Mouse (Mus musculus) forebrain, embryonic 11.5 days (tissue): ENCODE data around the gene Ppp2r5e. TPM values are rescaled to one million over a fixed set of nuclear protein-coding genes. Genes with fewer than 3 reads are reported as not detected.

ENCODE experiments used
- ATAC-seq: fragments of 200-750 bp; cut with Nextera tagmentation; replicated peaks from 2 replicates; pipeline ENCODE4 v1.8.0; 2017; ENCODE audit warnings: moderate TSS enrichment; ENCODE audit not compliant: low FRiP score
- DNase-seq: peaks from one replicate; pipeline ENCODE4 v3.0.0-alpha.2; 2017; ENCODE audit warnings: low spot score
- H3K27ac ChIP-seq: fragments of 300-500 bp; sonication (generic); 2 replicates; pipeline ENCODE4 v1.5.1; 2014; ENCODE audit warnings: low read depth, low read length
- H3K27me3 ChIP-seq: fragments of 300-500 bp; sonication (generic); 2 replicates; pipeline ENCODE4 v1.6.1; 2014; ENCODE audit warnings: mild to moderate bottlenecking, low read length, mixed read lengths; ENCODE audit not compliant: control insufficient read depth, insufficient read depth
- H3K36me3 ChIP-seq: fragments of 300-500 bp; sonication (generic); 2 replicates; pipeline ENCODE4 v1.6.1; 2014; ENCODE audit warnings: mild to moderate bottlenecking, low read length, moderate library complexity, mixed read lengths; ENCODE audit not compliant: control insufficient read depth, insufficient read depth
- H3K4me1 ChIP-seq: fragments of 300-500 bp; sonication (generic); replicated peaks from 2 replicates; pipeline ENCODE4 v1.6.1; 2014; ENCODE audit warnings: low read length, mixed read lengths; ENCODE audit not compliant: control insufficient read depth, insufficient read depth
- H3K4me2 ChIP-seq: fragments of 300-500 bp; sonication (generic); 2 replicates; pipeline ENCODE4 v1.6.1; 2014; ENCODE audit warnings: low read depth, mild to moderate bottlenecking, low read length, moderate library complexity, mixed read lengths; ENCODE audit not compliant: severe bottlenecking
- H3K4me3 ChIP-seq: fragments of 300-500 bp; sonication (generic); 2 replicates; pipeline ENCODE4 v1.5.1; 2014; ENCODE audit warnings: low read depth, low read length
- H3K9ac ChIP-seq: fragments of 300-500 bp; sonication (generic); 2 replicates; pipeline ENCODE4 v1.6.1; 2014; ENCODE audit warnings: low read length
- H3K9me3 ChIP-seq: fragments of 300-500 bp; sonication (generic); 2 replicates; pipeline ENCODE4 v1.6.1; 2016; ENCODE audit warnings: low read length, mixed read lengths; ENCODE audit not compliant: control insufficient read depth
- WGBS: fragments of 180-500 bp; shearing (Covaris S2); extraction: QIAGEN DNeasy Blood & Tissue Kit; methylation state at CpG from one replicate; pipeline ENCODE4 v1.1.7; 2014; 5-methylcytosine and 5-hydroxymethylcytosine counted together
- polyA plus RNA-seq: library from polyadenylated mRNA; unstranded; fragments of >200 nt; fragmentation: Nextera tagmentation; extraction: Ambion mirVana; gene quantifications from 2 replicates; pipeline ENCODE4 v1.2.1, GENCODE M21; 2014

The Ppp2r5e gene
- polyA plus RNA-seq, 1 experiment from 2014 or later, result 26.1 TPM

GRCm38 (mm10) chr12:75528857-75529808 is 66.9 kb downstream of the Ppp2r5e start:
- no peak overlapping the region for H3K27ac ChIP-seq
- H3K4me2 ChIP-seq, result no peak overlapping the region
- ATAC-seq, result no peak
- no peaks in the 10 kb centered on the region for H3K9me3 ChIP-seq
- no peak overlapping the region for H3K4me3 ChIP-seq
- WGBS, result 86% methylated on average over 7 of the region's 7 CpGs
- DNase-seq, result no peak
- no peaks in the 10 kb centered on the region for H3K36me3 ChIP-seq
- H3K9ac ChIP-seq, result no peak overlapping the region
- H3K27me3 ChIP-seq, result no peaks in the 10 kb centered on the region
- no peaks in the 10 kb centered on the region for H3K4me1 ChIP-seq

- H3K4me3 ChIP-seq, result no peak overlapping the region
- ATAC-seq, result no peak
These were observed 67.7 kb downstream of the Ppp2r5e start for GRCm38 (mm10) chr12:75528300-75528699.

DNA sequence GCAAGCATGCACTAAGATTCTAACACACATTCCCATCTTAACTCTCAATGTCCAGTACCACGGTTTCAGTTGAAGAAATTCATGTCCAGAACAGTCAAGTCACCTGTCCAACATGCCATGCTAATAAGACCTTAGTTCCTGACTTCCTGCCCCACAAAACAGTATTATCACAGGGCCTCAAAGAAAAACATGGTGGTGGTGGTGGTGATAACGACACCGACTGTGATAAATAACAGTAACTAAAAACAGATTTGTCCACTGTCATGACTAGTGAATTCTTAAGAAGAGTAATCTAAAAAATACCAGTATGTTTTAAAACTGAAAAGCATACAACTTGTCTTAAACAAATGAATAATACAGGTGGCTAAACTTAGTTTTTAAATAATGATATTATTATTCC is 71.8 kb downstream of the Ppp2r5e start:
- Histone ChIP-seq H3K4me3 (no peak overlapping the region), H3K9ac (no peak overlapping the region), H3K9me3 (no peaks in the 10 kb centered on the region), H3K36me3 (no peaks in the 10 kb centered on the region), H3K4me2 (no peak overlapping the region), H3K27ac (no peak overlapping the region), H3K4me1 (0 out of 2 replicates have a peak, but pooled peaks cover 5% of the 10 kb centered on the region), H3K27me3 (no peaks in the 10 kb centered on the region)
- DNase-seq (no peak), ATAC-seq (no peak)
- 91% methylated on average over 3 of the region's 3 CpGs for WGBS

More at GRCm38 (mm10) chr12:75528300-75528699, 67.7 kb downstream of the Ppp2r5e start:
- Histone ChIP-seq H3K9me3 (no peaks in the 10 kb centered on the region), H3K4me1 (no peaks in the 10 kb centered on the region), H3K27ac (no peak overlapping the region), H3K9ac (no peak overlapping the region), H3K27me3 (no peaks in the 10 kb centered on the region), H3K36me3 (no peaks in the 10 kb centered on the region), H3K4me2 (no peak overlapping the region)
- no peak for DNase-seq
- 84% methylated on average over 1 of the region's 1 CpGs for WGBS

DNA sequence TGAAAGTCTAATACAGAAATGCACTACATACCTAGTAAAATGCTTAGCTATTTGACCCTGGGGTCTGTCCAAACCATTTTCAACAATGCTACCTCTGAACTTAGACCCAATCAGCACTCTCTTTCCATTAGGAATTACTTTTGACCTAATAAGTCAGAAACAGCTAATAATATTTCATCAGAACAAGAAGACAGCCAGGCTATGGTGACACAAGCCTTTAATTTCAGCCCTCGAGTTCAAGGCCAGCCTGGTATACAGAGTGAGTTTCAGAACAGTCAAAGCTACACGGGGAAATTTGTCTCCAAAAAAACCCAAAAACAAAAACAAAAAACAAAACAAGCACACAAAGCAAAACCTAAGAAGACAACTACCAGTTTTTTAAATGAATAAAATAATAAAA is 73.1 kb downstream of the Ppp2r5e start:
- Histone ChIP-seq H3K36me3 (no peaks in the 10 kb centered on the region), H3K4me3 (no peak overlapping the region), H3K4me1 (0 out of 2 replicates have a peak, but pooled peaks cover 5% of the 10 kb centered on the region), H3K9ac (no peak overlapping the region), H3K9me3 (no peaks in the 10 kb centered on the region), H3K27me3 (no peaks in the 10 kb centered on the region), H3K27ac (no peak overlapping the region), H3K4me2 (no peak overlapping the region)
- DNase-seq, result no peak
- no peak for ATAC-seq
- WGBS, result 84% methylated on average over 2 of the region's 2 CpGs

- Histone ChIP-seq H3K36me3 (no peaks in the 10 kb centered on the region), H3K4me2 (no peak overlapping the region), H3K9me3 (no peaks in the 10 kb centered on the region), H3K4me3 (no peak overlapping the region), H3K27ac (no peak overlapping the region), H3K9ac (no peak overlapping the region), H3K27me3 (no peaks in the 10 kb centered on the region), H3K4me1 (0 out of 2 replicates have a peak, but pooled peaks cover 5% of the 10 kb centered on the region)
- ATAC-seq (no peak), DNase-seq (no peak)
- WGBS, result 91% methylated on average over 2 of the region's 2 CpGs
These were observed 73.7 kb downstream of the Ppp2r5e start for GRCm38 (mm10) chr12:75522360-75522759.

GRCm38 (mm10) chr12:75520395-75520794 is 75.7 kb downstream of the Ppp2r5e start:
- H3K9ac ChIP-seq, result no peak overlapping the region

GRCm38 (mm10) chr12:75519181-75519940 is 76.7 kb downstream of the Ppp2r5e start:
- 0 out of 2 replicates have a peak, but pooled peaks cover 5% of the 10 kb centered on the region for H3K4me1 ChIP-seq
- 92% methylated on average over 10 of the region's 10 CpGs for WGBS
- ATAC-seq (no peak), DNase-seq (no peak)
- no peak overlapping the region for H3K9ac ChIP-seq
- H3K27ac ChIP-seq, result no peak overlapping the region
- no peaks in the 10 kb centered on the region for H3K27me3 ChIP-seq
- no peak overlapping the region for H3K4me3 ChIP-seq
- H3K36me3 ChIP-seq, result no peaks in the 10 kb centered on the region; the same call in 1 of the 2 replicates
- H3K4me2 ChIP-seq, result no peak overlapping the region
- no peaks in the 10 kb centered on the region for H3K9me3 ChIP-seq

More at GRCm38 (mm10) chr12:75520395-75520794, 75.7 kb downstream of the Ppp2r5e start:
- DNase-seq (no peak), ATAC-seq (no peak)
- 55% methylated on average over 3 of the region's 3 CpGs for WGBS
- H3K4me3 ChIP-seq, result no peak overlapping the region
- 0 out of 2 replicates have a peak, but pooled peaks cover 5% of the 10 kb centered on the region for H3K4me1 ChIP-seq
- no peaks in the 10 kb centered on the region for H3K36me3 ChIP-seq
- H3K4me2 ChIP-seq, result no peak overlapping the region
- H3K9me3 ChIP-seq, result no peaks in the 10 kb centered on the region
- H3K27me3 ChIP-seq, result no peaks in the 10 kb centered on the region
- 0 out of 2 replicates have a peak overlapping the region, but pooled peaks have one; percentile 18 for H3K27ac ChIP-seq

DNA sequence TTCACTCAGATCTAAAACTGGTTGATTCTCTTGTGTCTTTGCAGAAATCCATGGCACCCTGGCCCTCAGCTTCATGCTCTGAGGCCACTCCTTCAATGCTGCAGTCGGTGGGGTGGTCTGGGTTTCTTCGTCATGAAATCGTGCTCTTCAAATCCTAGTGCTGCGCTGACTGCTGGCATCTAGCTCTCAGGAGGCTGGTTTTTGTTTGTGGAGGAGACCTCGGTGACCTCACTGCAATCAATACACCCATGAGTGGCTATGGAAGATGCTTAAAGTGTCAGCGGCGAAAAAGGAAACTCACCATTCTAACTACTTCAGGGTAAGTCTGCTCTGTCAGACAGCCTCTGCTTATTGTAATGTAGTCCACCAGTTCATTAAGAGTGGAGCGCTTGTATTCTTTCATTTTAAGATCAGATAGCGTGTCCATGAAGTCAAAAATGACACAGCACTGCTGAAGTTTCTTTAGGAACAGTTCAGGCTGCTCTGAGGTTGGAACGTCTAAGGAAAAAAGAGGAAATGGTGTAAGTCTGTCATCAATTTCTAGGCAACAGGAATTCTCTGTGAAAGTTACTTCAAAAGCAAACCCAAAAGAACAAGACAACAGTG is 80.6 kb downstream of the Ppp2r5e start:
- Histone ChIP-seq H3K9ac (no peak overlapping the region), H3K4me3 (no peak overlapping the region), H3K4me1 (0 out of 2 replicates have a peak, but pooled peaks cover 2% of the 10 kb centered on the region), H3K4me2 (no peak overlapping the region), H3K27ac (no peak overlapping the region), H3K27me3 (no peaks in the 10 kb centered on the region), H3K36me3 (no peaks in the 10 kb centered on the region; the same call in 1 of the 2 replicates), H3K9me3 (no peaks in the 10 kb centered on the region)
- ATAC-seq (no peak), DNase-seq (no peak)
- 75% methylated on average over 10 of the region's 10 CpGs for WGBS
